Mouse (Mus musculus): ENCODE data around the gene Stra6.

The Stra6 gene

GRCm38 (mm10) chr9:58133893-58134884 lies 70.6 kb downstream of the Stra6 start:
- no peak for DNase-seq

GRCm38 (mm10) chr9:58134906-58135305 lies 71.3 kb downstream of the Stra6 start:
- no peak for DNase-seq

GRCm38 (mm10) chr9:58135921-58136321 lies 72.3 kb downstream of the Stra6 start:
- DNase-seq: no peak

GRCm38 (mm10) chr9:58139947-58140346 lies 76.4 kb downstream of the Stra6 start:
- no peak for DNase-seq

DNA sequence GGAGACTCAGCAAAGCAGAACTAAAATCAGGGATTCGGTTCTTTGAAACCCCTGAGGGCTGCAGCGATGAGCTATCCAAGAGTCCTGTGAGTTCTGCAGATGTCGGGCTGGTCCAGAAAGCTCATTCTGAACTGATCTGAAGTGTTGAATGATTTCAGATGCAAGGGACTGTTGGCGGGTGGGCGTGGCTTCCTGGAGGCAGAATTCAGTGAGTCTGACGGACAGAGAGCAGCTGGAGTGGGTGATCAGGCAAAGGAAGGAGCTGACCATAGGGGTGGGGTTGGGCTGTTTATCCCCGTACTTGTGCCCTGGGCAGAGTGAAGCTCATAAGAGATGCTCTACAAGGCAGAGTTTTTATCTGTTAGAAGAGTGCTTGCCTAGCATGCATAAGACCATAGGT lies 79.8 kb downstream of the Stra6 start:
- no peak for DNase-seq

GRCm38 (mm10) chr9:58144664-58145063 lies 81.1 kb downstream of the Stra6 start:
- no peak for DNase-seq

DNA sequence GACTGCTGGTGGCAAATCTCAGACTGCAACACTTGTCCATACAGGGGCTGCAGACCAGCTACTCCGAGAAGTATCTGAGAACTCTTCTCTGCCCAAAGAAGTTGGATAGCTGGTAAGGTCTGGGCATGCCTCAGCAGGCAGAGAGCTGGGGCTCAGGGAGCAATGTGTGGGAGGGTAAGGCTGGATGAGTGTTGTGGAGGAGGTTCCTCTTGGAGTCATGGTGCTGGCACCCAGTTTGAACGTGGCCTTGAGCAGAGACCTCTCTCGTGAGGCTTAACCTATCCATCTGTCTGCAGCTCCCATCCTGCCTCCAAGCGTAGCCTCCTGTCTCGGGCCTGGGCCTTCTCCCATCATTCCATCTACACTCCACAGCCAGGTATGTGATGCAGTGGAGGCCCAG lies 81.8 kb downstream of the Stra6 start:
- DNase-seq: no peak

DNA sequence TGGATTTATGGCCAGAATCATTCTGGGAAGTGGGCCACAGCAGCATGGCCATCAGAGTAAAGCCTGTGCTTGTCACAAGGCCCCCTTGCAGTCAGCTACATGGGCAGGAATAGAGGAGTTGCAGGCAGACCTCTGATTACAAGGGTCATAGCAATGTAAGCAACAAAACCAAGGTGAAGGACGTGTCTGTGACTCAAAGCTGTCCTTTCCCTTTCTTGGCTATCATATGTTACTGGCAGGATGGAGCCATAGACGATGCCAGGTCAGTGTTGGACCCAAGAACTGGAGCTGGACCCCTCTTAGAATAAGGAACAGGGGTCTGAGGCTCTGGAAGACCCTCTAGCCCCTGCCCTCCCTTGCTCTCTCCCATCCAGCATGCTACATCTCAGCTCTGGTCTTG lies 85.2 kb downstream of the Stra6 start:
- no peak for DNase-seq

DNA sequence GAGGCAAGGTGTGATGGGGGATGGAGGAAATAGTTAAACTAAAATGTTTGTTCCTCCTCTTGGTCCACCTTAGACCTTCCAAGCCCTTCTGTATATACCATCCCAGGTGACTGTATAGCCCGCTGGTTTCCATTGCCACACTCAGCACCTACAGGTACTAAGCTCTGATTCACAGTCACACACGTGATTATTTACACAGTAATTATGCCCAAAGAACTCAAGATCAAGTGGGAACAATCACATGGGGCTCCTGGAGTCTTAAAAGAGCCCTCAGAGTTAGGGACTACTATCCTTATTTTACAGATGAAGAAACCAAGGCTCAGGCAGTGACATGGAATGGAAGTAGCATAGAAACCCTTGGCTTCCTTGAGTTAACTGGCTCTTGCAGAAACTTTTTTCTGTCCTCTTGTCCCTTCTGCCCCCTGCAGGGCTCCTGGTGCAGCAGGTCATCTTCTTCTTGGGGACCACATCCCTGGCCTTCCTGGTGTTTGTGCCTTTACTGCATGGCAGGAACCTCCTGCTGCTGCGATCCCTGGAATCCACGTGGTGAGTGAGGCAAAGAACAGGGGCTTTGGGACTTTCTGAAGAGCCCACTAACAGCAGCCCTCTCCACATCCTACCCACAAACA lies 87.3 kb downstream of the Stra6 start:
- no peak for DNase-seq

GRCm38 (mm10) chr9:58153095-58153494 lies 89.5 kb downstream of the Stra6 start:
- no peak for DNase-seq

DNA sequence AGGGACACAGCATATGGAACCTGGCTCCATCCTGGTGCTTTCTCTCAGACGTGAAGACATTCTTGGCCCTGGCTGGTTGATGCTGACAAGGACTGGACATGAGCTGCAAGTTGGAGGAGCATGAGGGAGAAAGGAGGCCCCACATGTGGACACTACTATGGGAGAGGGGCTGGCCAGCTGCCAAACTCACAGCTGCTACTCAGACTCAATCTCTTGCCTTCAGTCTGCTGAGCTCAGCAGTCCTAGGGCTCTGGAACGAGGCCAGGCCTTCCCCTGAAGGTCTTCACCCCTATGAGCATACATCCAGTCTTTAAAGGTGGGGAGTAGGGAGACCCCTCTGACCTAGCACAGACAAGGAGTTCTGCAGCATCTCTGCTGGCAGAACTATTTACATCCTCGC lies 91.8 kb downstream of the Stra6 start:
- no peak for DNase-seq

- no peak for DNase-seq
Measured at GRCm38 (mm10) chr9:58156819-58157560, 93.4 kb downstream of the Stra6 start.

GRCm38 (mm10) chr9:58157838-58158237 lies 94.2 kb downstream of the Stra6 start:
- no peak for DNase-seq

DNA sequence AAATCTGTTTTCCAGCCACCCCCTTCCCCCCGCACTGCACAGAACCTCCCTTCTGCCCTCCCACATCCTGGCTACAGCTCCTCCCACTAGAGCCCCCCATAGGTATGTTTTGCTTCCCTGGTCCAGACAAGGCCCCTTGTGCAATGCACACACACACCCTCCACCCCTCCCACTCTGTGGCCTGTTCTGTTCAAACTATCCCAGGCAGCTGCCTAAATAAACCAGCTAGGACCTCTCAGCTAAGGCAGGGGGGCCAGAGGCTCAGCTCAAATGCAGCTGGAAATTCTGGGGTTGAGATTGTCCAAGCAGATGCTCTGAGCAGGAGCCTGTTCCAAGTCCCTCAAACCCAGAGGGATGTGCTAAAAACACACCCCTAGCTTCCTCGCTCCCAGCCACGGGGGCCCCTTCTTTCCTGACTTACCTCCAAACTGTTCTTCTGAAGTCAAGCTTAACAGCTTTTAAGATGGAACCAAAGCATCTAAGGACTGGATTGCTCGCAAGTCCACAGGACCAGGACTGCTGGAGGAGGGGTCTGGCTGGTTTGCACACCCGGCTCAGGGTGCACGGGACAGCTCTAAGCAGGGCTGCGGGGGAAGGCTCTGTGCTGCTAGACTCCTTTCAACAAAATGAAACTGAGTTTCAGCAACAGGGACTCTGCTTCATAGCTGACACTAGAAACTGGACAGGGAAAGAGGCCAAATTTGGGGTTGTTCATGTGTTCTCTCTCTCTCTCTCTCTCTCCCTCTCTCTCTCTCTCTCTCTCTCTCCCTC lies 95.1 kb downstream of the Stra6 start:
- no peak for DNase-seq

GRCm38 (mm10) chr9:58159855-58160254 lies 96.3 kb downstream of the Stra6 start:
- DNase-seq: no peak

- DNase-seq: no peak
Measured at GRCm38 (mm10) chr9:58160315-58160714, 96.7 kb downstream of the Stra6 start.

GRCm38 (mm10) chr9:58162173-58162572 lies 98.6 kb downstream of the Stra6 start:
- DNase-seq: no peak

GRCm38 (mm10) chr9:58163146-58163545 lies 99.6 kb downstream of the Stra6 start:
- no peak for DNase-seq

DNA sequence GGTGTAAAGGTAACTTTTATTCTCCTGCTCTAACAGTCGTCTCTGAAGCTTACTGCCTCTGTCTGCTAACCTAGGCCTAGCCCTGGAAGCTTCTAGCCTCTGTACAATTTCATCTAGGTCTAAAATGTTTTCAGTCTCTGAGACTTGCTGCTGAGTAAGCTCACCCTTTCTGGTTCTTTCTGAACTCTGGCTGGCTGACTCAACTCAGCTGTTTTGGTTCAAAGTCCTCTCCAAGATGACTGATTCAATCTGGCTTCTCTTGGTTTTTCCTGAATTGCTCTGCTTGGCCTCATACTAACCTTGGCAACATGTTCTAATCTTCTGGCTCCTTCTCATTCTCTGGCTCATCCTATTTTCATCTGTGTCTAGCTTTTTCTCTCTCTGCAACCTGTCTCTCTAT lies 102.2 kb downstream of the Stra6 start:
- DNase-seq: no peak

DNA sequence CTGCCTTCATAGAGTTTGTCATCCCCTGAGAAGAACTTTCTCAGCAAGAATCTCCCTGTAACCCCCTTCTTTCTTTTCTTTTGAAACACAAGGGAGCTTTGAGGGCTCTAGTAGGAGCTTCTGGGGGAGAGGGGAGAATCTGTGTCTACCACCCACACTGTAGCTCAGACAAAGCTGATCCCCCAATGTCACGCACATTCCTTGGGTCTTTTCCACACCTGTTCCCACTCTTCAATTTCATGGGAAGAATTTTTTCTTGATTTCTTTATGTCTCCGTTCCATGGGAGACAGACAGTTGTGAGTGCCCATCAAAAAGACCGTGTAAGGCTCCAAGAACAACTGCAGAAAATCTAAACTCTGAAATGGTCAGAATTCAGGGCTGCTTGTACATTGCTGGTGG lies 105.3 kb downstream of the Stra6 start:
- no peak for DNase-seq

- DNase-seq: no peak
Measured at GRCm38 (mm10) chr9:58169426-58169825, 105.8 kb downstream of the Stra6 start.

DNA sequence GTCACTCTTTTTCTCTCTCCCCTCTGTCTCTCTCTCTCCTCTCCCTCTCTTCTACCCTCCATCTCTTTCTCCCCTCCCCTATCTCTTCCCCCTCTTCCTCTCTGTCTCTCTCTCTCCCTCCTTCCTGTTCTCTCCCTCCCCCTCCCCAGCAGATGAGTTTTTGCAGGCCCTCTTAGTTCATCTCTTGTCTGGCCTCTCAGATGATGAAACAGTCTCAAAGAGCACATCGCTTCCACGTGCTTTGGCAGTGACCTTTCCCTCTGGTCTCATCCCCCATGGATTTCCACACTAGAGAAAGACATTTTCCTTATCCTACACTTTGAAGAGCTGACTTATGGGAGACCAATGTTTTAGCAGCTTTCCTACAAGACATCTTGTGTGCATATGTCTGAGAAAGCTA lies 109.3 kb downstream of the Stra6 start:
- DNase-seq: no peak

GRCm38 (mm10) chr9:58174818-58175251 lies 111.2 kb downstream of the Stra6 start:
- no peak for DNase-seq

Measured in spleen, adult 18-20 months (tissue).